Mouse (Mus musculus) adrenal gland, postnatal 4 days (tissue): ENCODE measurements at regions not wholly inside any gene's neighbourhood (a gene's known extent, or its start where the extent isn't known, plus 50 kb on each side); places are given as distances from the start of the nearest gene placed in this dataset.
"Not testable (repeated sequence)": the region's sequence is repeated elsewhere in the genome, so short reads cannot be mapped to it uniquely, and the experiment has no call there.

Experiments used
- DNase-seq, 2 experiments: peaks; one replicate each; pipeline ENCODE4 v3.0.0; 2021 to 2022; ENCODE audit warnings: low spot score in 2 of 2, mixed read lengths in 2 of 2

DNA sequence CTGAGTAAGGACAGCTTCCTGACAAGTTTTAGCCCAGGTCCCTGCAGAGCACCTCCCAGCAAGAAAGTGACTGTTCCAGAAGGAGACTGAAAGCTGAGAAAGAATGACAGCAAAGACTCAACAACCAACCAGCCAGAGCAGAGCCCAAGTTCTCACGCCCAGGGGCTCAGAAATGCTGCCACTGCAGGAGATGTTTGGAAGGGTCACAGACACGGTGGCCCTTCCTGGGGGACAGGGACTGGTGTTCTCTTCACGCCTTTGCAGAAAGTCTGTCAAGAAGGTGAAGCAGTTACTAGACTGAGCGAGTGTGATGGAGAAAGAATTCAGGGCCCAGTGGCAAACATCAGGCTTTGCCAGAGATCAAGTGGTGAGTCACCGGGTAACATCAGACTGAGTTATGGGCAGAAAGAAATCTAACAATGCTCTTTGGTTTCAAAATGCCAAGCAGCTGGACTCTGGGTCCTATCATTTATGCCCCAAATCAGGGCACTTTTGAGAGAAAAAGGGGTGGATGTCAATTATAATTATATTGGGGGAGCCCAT, 154.2 kb upstream of the Hes1 start:
- no peak for DNase-seq

DNA sequence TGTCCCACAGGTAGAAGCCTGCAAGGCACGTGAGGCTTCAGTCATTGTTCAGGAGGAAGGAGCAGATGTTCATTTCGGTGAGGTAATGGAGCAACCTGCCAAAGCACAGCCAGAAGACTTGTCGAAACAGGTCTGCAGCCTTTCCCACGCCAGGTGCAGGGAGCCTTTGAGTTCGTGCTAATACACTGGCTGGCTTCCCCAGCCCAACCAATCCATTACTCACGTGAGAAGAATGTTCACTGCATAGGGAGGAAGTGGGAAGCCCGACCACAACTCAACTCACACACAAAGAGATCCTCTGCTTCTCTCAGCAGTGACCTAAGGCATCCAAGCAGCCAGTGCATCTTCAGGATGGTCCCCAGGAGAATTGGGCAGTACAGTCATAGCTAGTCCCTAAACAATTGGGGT, 153.0 kb upstream of the Hes1 start:
- no peak for DNase-seq

DNA sequence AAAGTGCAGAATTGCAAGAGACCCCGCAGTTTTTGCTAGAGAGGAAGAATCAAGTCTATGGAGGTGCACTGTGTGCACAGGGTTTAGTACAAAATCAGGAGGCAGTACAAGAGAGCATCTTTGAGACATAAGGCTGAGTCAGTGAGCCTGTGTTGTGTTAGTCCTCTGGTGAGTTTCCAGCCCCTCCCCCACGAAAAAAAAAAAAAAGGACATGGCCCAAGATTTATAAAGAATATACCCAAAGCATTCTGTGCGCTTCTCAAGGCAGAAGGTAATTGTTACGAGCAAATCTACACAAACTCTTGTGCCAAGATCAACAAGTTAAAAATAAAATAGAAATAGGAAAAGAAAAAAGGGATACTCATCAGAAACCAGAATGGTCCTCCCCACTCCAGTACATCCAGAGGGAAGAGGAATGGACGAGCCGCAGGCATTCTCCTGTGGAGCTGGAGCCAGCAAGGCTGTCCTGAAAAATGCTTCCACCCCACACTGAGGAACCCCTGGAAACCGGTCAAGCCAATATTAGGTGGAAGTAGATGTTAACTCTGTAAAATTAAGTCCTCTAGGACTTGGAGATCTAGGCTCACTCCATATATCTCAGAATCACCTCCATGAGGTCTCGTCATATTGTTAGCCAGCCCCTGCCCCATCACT, 150.7 kb upstream of the Hes1 start:
- no peak for DNase-seq

DNA sequence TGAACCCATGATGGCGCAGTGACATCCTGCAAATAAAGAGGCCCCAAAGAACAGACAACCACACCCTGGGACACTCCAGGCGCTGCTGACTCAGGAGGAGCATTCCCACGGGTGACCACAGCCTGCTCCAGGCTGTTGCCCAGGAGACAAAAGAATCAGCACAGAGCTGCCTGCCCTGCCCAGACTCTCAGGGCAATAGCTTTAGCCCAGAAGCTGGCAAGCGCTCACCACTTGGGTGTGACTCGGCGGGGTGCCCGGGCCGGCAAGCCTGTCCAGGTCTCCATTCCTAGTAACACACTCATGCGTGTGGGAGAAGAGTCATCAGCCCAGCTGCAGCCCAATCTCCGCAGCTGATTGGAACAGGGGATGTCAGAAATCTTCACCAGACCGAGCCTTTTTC, 148.8 kb upstream of the Hes1 start:
- DNase-seq: no peak

DNA sequence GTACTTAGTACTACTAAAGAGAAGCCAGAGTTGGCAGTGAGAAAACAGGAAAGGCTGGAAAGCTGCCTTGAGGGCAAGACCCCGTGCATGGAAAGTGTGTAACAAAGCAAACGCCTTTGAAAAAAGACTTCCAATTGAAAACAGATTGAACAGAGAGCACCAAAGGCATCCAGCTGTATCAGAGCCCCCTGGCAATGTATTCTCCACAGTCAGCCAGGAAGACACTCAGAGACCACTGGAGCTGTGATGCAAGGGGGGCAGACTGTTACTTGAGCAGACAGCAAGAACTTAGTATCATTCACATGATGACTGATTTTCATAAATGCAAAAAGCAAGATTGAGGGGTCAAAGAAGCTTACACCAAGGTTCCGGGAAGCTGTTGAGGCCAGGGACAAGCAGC, 146.2 kb upstream of the Hes1 start:
- no peak for DNase-seq

DNA sequence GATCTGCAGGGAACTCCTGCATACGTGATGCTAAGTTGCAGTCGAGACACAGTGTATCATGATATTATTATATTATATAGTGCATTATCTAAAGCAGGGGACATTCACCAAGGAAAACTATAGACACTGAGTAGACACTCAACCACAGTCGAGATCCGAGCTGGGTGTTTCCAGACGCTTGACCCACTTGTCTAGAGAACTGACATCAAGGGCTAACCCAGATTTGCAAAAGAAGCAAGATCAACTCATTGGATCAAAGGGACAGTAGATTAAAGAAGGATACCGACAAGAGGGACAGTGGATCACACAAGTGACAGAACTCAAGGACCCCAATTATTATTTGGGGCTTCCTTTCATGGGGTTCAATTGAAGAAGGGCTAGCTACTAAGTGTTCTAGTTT, 145.8 kb upstream of the Hes1 start:
- DNase-seq: no peak

DNA sequence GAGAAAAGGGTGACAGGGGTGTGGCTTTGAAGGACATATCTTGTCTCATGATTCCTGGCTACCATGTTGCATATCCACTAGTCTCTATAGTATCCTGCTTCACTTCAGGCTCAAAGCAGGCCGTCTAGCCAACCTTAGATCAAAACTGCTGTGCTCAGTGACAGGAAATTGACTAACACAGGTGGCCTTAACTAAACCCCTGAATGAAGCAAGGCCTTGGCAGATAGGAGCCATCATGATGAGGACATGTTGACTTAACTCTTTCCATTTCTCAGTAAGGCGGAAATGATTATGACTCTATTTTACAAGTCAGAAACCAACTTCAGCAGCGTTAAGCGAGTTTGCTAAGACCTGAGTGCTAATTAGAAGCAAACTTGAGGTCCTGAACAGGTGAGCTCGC, 143.2 kb upstream of the Hes1 start:
- no peak for DNase-seq

DNA sequence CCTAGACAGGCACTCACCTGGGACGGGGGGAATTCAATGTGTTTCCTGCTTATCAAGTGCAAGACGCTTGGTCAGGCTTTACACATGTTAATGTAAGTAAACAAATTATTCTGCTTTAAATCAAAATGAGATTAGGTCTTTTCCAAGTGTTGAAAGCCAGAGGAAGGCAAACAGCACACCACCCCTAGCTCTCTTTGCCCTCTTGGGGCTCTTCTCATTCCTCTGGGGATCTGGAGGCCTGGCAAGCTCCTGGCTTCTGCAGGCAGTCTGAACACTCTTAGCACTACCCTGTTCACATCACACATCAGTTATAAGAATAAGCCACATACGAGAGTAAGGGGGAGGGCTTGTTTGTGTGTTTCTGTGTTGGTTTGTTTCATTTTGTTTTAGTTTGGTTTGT, 142.8 kb upstream of the Hes1 start:
- no peak for DNase-seq

DNA sequence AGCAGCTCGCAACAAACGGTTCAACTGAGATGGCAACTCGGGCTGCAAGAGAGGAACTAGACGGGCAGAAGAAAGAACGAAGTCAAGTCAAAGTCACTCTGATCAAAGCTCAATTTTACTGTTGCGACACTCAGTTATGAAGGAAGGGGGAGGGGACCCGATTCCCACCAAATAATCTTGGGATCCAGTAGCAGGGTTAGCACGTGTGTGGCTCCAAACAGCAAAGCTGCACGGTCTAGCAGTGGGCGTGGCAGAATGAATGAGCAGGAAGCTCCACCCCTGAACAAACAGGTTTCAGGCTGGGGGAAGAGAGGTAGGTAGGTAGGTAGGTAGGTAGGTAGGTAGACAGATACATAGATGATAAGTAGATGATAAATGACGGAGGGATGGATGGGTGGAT, 136.9 kb upstream of the Hes1 start:
- not testable (repeated sequence) for DNase-seq

DNA sequence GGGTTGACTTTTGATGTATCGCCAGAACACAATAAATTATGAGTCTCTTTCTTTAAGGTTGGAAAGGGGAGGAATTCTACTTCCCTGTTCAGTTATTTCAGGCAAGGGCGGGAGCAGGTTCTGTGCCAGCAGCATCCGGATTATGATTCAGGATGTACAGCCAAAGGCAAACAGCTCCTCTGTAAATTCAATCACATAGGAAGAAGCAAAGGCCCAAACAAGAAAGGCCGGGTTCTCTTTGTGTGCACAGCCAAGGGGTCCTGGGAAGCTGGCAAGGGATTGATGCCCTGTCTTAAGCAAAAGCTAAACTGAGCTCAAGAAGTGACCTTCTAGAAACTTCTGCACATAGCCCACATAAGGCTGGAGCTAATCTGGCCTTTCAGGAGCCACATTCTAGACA, 135.9 kb upstream of the Hes1 start:
- no peak for DNase-seq

DNA sequence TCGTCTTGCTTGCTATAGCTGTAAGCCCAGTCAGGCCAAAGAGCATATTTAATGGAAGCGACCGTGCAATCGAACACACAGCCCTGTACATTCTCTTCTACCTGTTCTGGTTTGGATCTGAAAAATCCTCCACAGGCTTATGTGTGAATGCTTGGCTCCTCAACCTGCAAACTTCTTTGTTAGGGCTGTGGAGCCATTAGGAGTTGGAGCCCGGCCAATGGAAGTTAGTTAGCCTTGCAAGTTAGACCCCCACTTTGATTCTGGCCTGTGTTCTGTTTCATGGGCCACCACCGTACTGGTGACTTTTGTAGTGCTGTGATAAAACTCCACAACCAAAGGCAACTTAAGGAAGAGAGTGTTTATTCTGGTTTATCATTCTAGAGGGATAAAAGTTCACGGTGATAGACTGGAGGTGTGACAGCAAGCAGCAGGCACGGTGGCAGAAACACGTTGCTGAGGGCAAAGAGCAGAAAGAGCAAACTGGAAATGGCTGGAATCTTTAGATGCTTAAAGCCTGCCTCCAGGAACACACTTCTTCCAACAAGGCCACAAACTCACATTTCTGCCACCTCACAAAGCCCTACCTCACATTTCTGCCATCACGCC, 132.3 kb upstream of the Hes1 start:
- no peak for DNase-seq

DNA sequence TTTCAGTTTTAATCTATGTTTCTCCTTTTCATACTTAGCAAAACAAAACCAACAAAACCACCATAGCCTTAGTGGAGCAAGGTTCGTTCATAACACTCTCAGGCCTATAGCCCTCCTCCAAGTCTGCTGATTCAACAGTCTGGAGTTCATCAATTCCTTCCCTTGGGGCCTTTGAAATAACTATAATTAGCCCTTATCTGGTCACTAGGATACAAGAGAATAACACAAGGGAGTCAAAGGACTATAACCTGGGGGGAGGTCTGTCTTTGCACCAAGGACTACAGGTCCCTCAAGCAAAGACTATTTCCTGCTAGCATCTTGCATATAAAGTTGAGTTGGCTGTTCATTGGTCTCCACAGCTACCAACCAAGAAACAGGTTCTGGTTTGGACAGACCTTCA, 129.5 kb upstream of the Hes1 start:
- no peak for DNase-seq

DNA sequence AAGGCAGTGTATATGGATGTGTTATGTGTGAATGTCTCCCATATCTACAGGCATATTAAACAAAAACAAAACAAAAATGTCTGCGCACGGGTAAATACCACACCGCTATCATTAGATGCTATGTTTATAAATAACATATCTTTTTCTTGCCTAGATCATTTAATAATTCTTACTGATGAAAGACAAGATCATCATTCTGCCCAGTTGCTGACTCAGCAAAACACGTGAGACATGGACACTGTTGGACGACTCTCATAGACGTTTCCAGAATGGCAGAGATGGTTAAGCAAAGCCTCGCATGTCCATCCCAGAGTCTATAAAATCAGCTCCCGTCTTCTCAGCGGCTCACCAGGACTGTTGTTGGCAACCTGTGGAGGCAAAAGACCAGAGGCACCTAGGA, 125.5 kb upstream of the Hes1 start:
- DNase-seq: no peak

DNA sequence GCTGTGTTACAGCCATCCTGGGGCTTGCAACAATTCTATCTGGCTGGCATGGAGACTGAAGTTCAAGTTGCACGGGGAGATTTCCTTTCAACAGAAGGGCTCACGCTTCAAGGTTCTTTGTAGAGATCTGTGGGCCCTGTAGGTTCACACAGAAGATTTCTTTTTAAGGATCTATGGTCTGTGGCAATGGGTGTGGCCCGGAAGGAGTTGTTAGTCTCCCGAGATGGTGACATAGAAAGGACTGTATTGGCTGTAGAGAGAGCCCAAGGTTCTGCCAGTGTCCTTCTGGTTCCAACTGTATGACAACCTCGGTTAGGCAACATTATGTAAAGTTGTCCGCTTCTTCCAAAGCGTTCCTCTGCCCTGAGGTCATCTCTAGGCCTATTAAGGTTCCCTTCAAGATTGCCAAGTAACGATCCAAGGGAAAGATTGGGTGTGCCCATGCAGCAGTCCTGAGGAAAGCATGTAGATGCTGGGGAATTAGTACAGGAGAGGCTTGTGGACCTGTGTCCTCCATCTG, 124.8 kb upstream of the Hes1 start:
- no peak for DNase-seq

DNA sequence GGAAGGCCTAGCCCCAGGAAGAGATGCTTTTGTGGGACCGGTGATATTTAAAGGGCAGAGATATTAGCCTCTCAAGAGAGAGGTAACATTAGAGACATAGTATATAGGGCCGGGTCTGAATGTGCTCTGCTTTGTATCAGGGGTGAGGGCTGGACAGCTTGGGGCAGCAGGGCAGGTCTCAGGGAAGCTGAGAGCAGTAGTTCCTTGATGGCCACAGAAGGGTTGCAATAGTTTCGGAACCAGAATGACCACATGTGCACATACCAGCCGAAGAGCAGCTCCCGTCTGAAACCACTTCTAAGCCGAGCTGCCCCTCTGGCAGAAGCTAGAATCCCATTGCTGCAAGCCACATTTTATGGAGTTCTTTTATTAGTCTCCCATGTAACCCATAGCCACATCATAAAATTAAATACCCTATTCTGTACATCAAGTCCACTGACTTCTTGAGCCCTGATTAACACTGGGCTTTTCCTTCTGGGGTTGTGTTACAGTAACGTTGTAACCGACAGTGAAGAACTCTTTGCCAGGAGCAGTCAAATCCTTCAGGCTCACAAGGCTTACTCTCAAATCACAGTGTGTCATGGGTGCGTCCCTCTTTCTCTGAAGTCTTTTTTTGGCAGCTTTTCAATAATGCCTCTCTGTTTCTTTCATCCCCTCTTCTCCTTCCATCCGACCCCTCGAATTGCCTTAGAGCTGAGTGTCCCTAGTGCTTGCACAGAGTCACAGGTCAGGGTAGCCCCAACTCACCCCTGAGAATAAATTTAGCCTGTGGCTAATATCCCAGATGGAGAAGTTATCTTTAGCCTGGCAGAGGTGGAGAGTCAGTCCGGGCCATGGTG, 124.1 kb upstream of the Hes1 start:
- no peak for DNase-seq

DNA sequence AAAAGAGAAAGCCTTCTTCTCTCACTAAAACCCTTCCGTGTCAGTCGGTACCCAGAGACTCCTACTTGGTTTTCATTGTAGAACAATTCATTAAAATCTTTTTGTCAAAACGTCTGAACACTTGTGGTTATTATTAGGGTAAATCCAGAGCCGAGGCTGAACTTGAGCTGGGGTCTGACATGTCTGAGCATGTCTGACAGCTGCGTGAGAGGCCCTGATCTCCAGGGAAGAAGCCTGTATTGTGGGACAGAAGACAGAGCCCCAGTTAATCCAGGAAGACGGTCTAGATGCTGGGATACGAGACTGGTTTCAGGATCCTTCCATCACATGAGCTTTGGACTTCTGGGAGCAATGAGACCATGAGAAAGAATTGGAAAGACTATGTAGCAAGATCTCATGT, 122.1 kb upstream of the Hes1 start:
- DNase-seq: no peak

DNA sequence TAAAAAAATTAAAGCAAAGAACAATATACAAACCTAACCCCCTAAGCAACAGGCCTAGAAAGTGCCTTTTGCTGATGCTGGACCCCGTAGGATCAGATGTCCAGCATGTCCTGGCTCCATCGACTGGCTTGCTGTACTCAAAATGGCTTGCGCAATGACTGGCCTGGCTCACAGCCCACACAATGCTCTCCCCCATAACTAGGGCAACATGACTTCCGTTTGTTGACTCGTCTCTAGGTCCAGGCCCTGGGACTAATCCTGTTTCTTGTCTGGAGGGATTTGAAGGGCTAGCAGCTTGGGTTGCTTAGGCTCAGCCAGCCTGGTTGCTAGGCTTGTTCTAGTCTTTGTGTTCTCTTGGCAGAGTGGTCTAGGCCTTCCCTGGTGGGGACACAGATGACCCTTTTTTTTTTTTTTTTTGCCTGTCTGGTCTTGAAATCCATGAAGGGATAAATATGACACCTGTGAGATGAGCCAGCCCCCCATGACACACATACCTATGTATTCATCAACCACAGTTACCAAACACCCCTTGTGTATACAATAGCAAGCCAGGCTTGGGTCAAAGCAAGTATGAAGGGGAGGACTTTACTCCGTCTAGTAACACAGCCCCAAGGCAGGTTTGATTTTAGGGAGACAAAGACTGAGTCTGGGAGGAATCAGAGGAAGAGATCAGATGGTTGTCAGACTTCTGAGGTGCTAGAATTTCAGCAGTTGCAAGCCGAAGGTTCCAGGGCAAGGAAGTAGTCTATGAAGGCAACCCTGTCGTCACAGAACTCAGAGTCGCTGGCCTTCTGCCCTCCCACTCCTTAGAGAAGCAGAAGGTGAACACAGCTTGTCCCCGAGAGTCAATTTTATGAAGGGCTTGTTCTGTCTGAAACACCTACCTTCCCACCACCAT, 120.0 kb upstream of the Hes1 start:
- peak; percentile 26 to 59 for DNase-seq

DNA sequence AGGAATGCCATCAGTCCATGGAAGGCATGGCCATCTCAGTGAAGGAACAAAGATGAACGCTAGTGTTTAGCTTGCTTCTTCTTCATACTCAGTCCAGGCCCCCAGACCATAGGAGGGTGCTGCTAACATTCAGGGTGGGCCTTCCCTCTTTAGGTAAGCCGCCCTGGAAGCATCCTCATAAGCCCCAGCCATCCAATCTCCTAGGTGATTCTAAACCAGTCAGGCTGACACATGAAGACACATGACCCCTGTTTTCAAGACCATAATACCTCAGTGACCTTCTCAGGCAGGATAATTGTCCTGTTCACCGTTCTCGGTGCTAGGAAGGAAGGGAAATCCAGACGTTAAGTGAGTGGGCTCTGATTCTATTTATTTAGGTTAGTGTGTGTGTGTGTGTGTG, 119.2 kb upstream of the Hes1 start:
- DNase-seq: no peak

DNA sequence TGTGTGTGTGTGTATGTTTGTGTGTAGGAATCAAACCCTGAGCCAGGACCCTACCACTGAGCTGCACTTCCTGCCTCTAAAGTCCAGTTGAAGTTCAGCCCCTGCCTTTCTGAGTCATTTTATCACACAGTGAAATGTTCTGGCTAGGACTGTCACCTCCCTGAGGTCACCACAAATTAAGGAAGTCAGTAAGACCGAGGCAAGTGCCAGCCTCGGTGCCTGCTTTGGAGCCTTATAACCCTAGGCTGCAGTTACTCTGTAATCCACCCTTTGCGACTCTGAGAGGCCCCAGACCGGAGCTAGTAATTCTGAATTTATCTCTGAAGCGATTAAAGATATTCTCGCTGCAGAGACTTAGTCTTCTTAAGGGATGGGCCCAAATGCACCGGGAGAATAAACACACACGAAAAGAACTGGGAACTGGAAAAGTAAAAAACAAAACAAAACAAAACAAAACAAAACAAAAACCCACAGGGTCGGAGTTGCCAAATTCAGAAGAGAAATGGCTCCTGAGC, 118.8 kb upstream of the Hes1 start:
- no peak for DNase-seq

DNA sequence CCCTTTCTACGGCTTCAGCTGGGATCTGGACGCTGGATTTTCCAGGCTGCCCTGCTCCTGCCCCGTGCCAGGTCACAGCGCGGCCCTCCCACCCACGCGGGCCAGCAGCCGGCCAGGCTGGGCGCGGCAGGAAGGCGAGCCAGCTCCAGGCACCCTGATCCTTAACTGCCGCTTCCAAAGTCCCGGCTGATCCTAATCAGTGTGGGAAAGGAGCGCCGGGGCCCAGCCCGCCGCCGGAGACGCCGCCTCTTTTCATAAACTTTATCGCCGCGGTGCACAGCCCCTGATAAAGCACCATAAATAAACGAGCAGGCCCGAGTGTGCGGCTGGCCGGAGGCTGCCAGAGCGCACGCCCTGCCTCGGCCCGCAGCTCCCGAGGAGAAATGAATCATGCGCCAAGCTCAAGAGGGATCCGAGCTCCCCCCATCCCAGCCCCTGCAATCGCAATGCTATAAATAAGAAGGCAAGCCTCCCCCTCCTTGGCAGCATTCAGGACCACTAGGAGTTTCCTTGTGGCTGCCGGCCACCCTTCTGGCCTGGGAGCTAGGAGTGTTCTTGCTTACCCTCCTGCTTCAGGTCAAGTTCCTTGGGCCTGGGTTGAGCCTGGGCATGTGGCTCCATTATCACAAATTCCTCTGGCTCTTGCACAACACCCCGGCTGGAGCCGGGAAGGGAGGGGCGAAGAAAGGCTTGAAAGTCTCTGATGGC, 118.1 kb upstream of the Hes1 start:
- DNase-seq: peak; percentile 31 to 57
